Mouse (Mus musculus): ENCODE measurements at regions not wholly inside any gene's neighbourhood (a gene's known extent, or its start where the extent isn't known, plus 50 kb on each side); places are given as distances from the start of the nearest gene placed in this dataset.

DNA sequence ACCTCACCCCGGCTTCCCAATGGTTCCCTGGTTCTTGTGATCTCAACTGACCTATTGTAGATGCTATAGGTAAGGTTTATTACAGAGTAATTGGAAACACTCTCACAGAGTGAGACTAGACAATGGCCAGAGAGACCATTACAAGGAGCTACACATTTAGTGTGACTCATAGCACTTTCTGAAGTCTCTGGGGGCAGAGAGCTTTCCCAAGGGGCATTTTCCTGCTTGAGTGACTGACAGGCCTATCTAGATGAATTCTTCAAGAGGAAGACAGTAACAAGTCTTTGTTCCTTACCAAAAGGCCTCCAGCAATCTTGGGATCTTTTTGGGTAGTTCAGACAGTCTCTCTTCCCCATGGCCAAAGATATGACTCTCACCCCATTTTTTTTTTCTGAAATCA, 316.4 kb upstream of the Klf3 start:
- no peaks in the 10 kb centered on the region for H3K36me3 ChIP-seq (ENCODE audit: control insufficient read depth, insufficient read depth)
- 100% methylated on average over 1 of the region's 1 CpGs for WGBS

DNA sequence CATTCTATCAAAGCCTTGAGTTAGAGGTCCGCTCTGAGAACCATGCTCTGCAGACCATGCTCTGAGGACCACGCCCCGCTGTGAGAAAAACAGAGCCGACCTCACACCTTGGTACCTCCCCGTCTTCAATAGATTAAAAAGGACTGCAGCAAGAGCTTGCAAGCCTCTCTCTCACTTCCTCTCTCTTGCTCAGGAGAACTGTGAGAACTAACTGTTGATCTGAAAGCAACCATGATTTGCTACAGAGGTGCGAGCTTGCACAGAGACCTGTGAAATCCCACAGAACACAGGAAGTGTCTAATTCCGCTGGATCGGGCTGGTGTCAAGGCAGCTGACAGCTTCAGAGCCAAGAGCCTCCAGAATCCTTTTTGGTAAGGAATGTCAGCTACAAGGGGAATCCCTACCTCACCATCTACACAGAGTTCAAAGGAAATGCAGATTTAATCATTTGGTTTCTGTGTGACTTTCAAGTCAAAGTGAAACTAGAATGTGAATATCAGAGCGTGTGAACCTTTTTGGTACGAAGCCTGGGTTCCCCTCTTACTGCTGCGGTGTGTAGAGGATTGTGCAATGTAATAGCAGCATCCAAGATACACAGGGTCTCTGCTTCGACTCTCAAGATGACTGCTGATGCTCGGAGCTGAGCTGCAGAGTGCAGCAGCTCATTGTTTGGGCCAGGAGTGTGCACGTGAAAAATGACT, 315.3 kb upstream of the Klf3 start:
- no peaks in the 10 kb centered on the region for H3K4me1 ChIP-seq (replicated peaks; ENCODE audit: control insufficient read depth, insufficient read depth, low read length)
- H3K9ac ChIP-seq (ENCODE audit: low read depth, low read length) = no peak overlapping the region
- WGBS = 57% methylated on average over 14 of the region's 14 CpGs
- no peak overlapping the region; the same call in 1 of the 2 replicates for H3K27ac ChIP-seq (ENCODE audit: low read depth, low read length)
- no peaks in the 10 kb centered on the region for H3K36me3 ChIP-seq (ENCODE audit: control insufficient read depth, insufficient read depth)
- H3K4me2 ChIP-seq (replicated peaks; ENCODE audit: low read depth) = peak overlapping the region; percentile 35
- H3K9me3 ChIP-seq (ENCODE audit: control insufficient read depth) = no peaks in the 10 kb centered on the region
- no peak for ATAC-seq
- H3K27me3 ChIP-seq (replicated peaks; ENCODE audit: control insufficient read depth, insufficient read depth, low read length) = no peaks in the 10 kb centered on the region
- TF ChIP-seq CTCF (IDR thresholded peaks at IDR 0.05; ENCODE audit: low read depth) = no peak
- peak overlapping the region; percentile 4; the same call in 1 of the 2 replicates for H3K4me3 ChIP-seq (ENCODE audit: low read depth, low read length)

More for the DNA sequence above, 316.4 kb upstream of the Klf3 start:
- H3K27ac ChIP-seq (ENCODE audit: low read depth, low read length) = no peak overlapping the region
- no peak overlapping the region for H3K4me2 ChIP-seq (replicated peaks; ENCODE audit: low read depth)
- H3K9me3 ChIP-seq (ENCODE audit: control insufficient read depth) = no peaks in the 10 kb centered on the region
- H3K4me3 ChIP-seq (ENCODE audit: low read depth, low read length) = no peak overlapping the region
- no peak for ATAC-seq
- no peak for TF ChIP-seq CTCF (IDR thresholded peaks at IDR 0.05; ENCODE audit: low read depth)
- H3K27me3 ChIP-seq (replicated peaks; ENCODE audit: control insufficient read depth, insufficient read depth, low read length) = no peaks in the 10 kb centered on the region
- H3K4me1 ChIP-seq (replicated peaks; ENCODE audit: control insufficient read depth, insufficient read depth, low read length) = no peaks in the 10 kb centered on the region
- H3K9ac ChIP-seq (ENCODE audit: low read depth, low read length) = no peak overlapping the region

DNA sequence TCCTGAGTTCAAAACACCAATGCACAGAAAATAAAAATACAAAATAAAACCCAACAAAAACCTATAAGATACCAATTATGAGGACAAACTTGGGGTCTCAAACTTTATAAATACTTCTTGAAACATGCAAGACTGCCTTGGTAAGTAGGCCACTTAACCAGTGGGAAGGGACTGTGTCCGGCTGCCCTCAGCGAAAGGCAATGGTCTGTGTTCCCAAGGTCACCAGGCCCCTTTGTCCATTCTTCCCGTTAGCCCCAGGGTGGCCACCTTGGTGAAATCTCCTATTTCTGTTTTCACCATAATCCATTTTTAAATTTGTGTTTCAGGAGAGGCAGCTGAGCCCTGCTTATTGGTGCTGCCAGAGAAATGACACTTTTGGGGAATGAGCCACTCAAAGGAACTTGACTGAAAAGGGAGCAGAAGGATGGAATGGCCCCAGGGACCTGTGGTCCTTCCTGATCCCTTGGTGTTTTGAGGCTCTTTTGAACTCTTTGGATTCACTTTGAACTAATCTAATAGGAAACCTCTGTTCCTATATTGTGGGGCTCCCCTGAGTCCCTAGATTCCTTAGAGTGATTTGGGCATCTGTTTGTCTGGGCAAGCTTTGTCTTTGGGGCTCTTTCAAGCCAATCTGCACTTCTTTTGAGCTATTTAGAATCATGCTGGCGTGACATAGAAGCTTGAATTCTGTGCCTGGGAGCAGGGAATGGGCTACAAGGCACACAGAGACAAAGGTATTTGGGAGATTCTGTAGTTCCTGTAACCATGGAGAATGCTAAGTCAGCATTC, 313.3 kb upstream of the Klf3 start:
- no peaks in the 10 kb centered on the region for H3K36me3 ChIP-seq (ENCODE audit: control insufficient read depth, insufficient read depth)
- TF ChIP-seq CTCF (IDR thresholded peaks at IDR 0.05; ENCODE audit: low read depth) = no peak
- H3K27me3 ChIP-seq (replicated peaks; ENCODE audit: control insufficient read depth, insufficient read depth, low read length) = no peaks in the 10 kb centered on the region
- WGBS = 94% methylated on average over 4 of the region's 4 CpGs
- H3K4me2 ChIP-seq (replicated peaks; ENCODE audit: low read depth) = no peak overlapping the region
- H3K9me3 ChIP-seq (ENCODE audit: control insufficient read depth) = no peaks in the 10 kb centered on the region
- H3K27ac ChIP-seq (ENCODE audit: low read depth, low read length) = no peak overlapping the region
- no peak for ATAC-seq
- H3K9ac ChIP-seq (ENCODE audit: low read depth, low read length) = no peak overlapping the region
- no peaks in the 10 kb centered on the region for H3K4me1 ChIP-seq (replicated peaks; ENCODE audit: control insufficient read depth, insufficient read depth, low read length)
- H3K4me3 ChIP-seq (ENCODE audit: low read depth, low read length) = no peak overlapping the region

DNA sequence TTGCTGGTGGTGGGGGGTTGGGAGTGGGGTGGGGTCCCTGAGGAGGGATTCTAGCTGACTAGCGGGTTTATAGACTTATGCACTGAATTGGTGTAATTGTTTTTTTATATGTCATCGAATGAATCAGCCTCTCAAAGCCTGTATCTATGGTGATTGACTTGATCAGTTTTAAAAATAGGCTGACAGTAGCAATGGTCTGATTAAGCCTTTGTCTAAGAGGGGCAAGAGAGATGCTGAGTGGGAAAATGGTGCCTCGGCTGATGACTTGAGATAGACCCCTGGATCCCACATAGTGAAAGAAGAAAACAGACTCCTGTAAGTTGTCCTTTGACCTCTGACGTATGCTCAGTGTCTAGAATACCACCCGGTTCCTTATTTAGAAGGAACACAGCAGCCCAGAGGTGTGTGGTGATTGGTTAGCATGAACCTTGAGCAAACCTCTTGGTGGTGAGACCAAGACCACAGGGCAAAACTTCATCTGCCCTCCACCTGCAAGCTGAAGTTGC, 312.7 kb upstream of the Klf3 start:
- H3K4me2 ChIP-seq (replicated peaks; ENCODE audit: low read depth) = no peak overlapping the region
- H3K27me3 ChIP-seq (replicated peaks; ENCODE audit: control insufficient read depth, insufficient read depth, low read length) = no peaks in the 10 kb centered on the region
- no peak for ATAC-seq
- no peak overlapping the region for H3K4me3 ChIP-seq (ENCODE audit: low read depth, low read length)
- no peak for TF ChIP-seq CTCF (IDR thresholded peaks at IDR 0.05; ENCODE audit: low read depth)
- H3K9me3 ChIP-seq (ENCODE audit: control insufficient read depth) = no peaks in the 10 kb centered on the region
- H3K4me1 ChIP-seq (replicated peaks; ENCODE audit: control insufficient read depth, insufficient read depth, low read length) = no peaks in the 10 kb centered on the region
- no peak overlapping the region for H3K9ac ChIP-seq (ENCODE audit: low read depth, low read length)
- H3K36me3 ChIP-seq (ENCODE audit: control insufficient read depth, insufficient read depth) = no peaks in the 10 kb centered on the region
- no peak overlapping the region for H3K27ac ChIP-seq (ENCODE audit: low read depth, low read length)
- 62% methylated on average over 5 of the region's 5 CpGs for WGBS

DNA sequence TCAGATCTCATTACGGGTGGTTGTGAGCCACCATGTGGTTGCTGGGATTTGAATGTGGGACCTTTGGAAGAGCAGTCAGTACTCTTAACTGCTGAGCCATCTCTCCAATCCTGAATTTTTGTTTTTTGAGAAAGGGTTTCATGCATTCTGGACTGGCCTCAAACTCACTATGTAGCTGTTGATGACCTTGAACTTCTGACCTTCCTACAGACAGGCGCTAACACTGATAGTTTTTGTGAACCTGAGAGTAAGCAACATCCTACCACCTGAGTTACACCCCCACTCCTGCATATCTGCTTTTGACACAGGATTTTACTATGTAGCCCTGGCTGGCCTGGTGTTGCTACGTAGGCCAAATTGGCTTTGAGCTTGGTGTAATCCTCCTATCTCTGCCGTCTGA, 308.8 kb upstream of the Klf3 start:
- no peaks in the 10 kb centered on the region for H3K27me3 ChIP-seq (replicated peaks; ENCODE audit: control insufficient read depth, insufficient read depth, low read length)
- no peak for ATAC-seq
- no peak overlapping the region for H3K27ac ChIP-seq (ENCODE audit: low read depth, low read length)
- no peak overlapping the region for H3K4me3 ChIP-seq (ENCODE audit: low read depth, low read length)
- WGBS = 95% methylated on average over 4 of the region's 4 CpGs
- H3K4me1 ChIP-seq (replicated peaks; ENCODE audit: control insufficient read depth, insufficient read depth, low read length) = no peaks in the 10 kb centered on the region
- no peak overlapping the region for H3K9ac ChIP-seq (ENCODE audit: low read depth, low read length)
- no peak overlapping the region for H3K4me2 ChIP-seq (replicated peaks; ENCODE audit: low read depth)
- no peaks in the 10 kb centered on the region for H3K9me3 ChIP-seq (ENCODE audit: control insufficient read depth)
- TF ChIP-seq CTCF (IDR thresholded peaks at IDR 0.05; ENCODE audit: low read depth) = no peak
- no peaks in the 10 kb centered on the region for H3K36me3 ChIP-seq (ENCODE audit: control insufficient read depth, insufficient read depth)

DNA sequence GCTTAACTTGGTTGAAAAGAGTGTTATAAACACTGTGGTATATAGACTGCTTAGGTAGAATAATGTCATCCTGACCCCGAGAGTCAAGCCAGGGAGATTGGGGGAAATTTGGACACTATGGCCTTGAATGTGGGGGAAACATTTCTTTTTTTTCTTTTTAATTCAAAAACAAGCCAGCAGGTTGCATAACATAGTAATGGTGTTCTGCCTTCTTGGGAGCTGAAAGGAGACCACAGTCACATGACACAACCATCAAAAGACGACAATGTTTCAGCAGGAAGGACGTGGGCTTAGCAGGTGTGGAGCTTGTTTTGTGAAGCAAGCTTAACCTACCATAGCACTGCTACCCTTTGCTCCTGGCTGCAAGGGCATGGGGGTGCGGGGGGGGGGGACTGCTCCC, 306.3 kb upstream of the Klf3 start:
- no peaks in the 10 kb centered on the region for H3K9me3 ChIP-seq (ENCODE audit: control insufficient read depth)
- no peak for ATAC-seq
- WGBS = 90% methylated on average over 4 of the region's 4 CpGs
- H3K4me3 ChIP-seq (ENCODE audit: low read depth, low read length) = no peak overlapping the region
- no peak overlapping the region for H3K9ac ChIP-seq (ENCODE audit: low read depth, low read length)
- H3K4me1 ChIP-seq (replicated peaks; ENCODE audit: control insufficient read depth, insufficient read depth, low read length) = peaks cover 5% of the 10 kb centered on the region; the same call in 1 of the 2 replicates
- H3K36me3 ChIP-seq (ENCODE audit: control insufficient read depth, insufficient read depth) = no peaks in the 10 kb centered on the region
- H3K4me2 ChIP-seq (replicated peaks; ENCODE audit: low read depth) = no peak overlapping the region
- no peak overlapping the region for H3K27ac ChIP-seq (ENCODE audit: low read depth, low read length)
- H3K27me3 ChIP-seq (replicated peaks; ENCODE audit: control insufficient read depth, insufficient read depth, low read length) = no peaks in the 10 kb centered on the region
- TF ChIP-seq CTCF (IDR thresholded peaks at IDR 0.05; ENCODE audit: low read depth) = no peak

Data from intestine, postnatal 0 days (tissue).